19 mouse cellular contexts compared by ENCODE assay signal in genomic region chr11:70216103-70216502, GRCm38 (mm10). TPM values are rescaled to one million over a fixed set of nuclear protein-coding genes. Genes with fewer than 3 reads are reported as not detected.
DNase-seq lines count a peak whose midpoint lies in the region; ATAC-seq and TF ChIP-seq lines count a peak whose summit lies in the region.
"Had no signal": no experiment of that assay in that cellular context is flagged by ENCODE, and none has a peak within 500 bp of the region (broad histone marks: within the 10 kb centered on the region; RNA-seq: fewer than 3 reads in every experiment).

No protein-coding gene starts in this region.

- H3K36me3 ChIP-seq in forebrain, embryonic 11.5 days (ENCODE audit: control insufficient read depth, insufficient read depth, low read length): no peaks in the 10 kb centered on the region
- peaks cover 7% of the 10 kb centered on the region for H3K36me3 ChIP-seq in forebrain, postnatal 0 days (ENCODE audit: insufficient read depth)
- H3K36me3 ChIP-seq in C2C12 (ENCODE audit: control insufficient read depth, insufficient read depth): peaks cover 30% of the 10 kb centered on the region

- H3K9ac ChIP-seq in forebrain, embryonic 11.5 days (ENCODE audit: low read length): no peak overlapping the region
- no peak overlapping the region for H3K9ac ChIP-seq in forebrain, postnatal 0 days
- H3K9ac ChIP-seq: embryonic facial prominence, embryonic 12.5 days had no signal

- H3K9me3 ChIP-seq in forebrain, embryonic 11.5 days (ENCODE audit: control insufficient read depth, low read length): no peaks in the 10 kb centered on the region
- no peaks in the 10 kb centered on the region for H3K9me3 ChIP-seq in forebrain, postnatal 0 days (ENCODE audit: low read length)
- H3K9me3 ChIP-seq: embryonic facial prominence, embryonic 10.5 days; embryonic facial prominence, embryonic 12.5 days; forebrain, embryonic 12.5 days had no signal

- no peak overlapping the region for H3K27ac ChIP-seq in forebrain, embryonic 11.5 days (ENCODE audit: low read depth, low read length)
- no peak overlapping the region for H3K27ac ChIP-seq in forebrain, postnatal 0 days (ENCODE audit: low read depth, low read length)
- H3K27ac ChIP-seq: embryonic facial prominence, embryonic 10.5 days; embryonic facial prominence, embryonic 12.5 days; forebrain, embryonic 12.5 days had no signal

- WGBS in forebrain, embryonic 11.5 days: 52% methylated on average over 3 of the region's 3 CpGs
- 50% methylated on average over 3 of the region's 3 CpGs for WGBS in forebrain, postnatal 0 days

- TF ChIP-seq CTCF in forebrain, postnatal 0 days (IDR thresholded peaks at IDR 0.05; ENCODE audit: low read depth): no peak
- TF ChIP-seq CTCF in C2C12 (IDR thresholded peaks at IDR 0.05; ENCODE audit: control insufficient read depth, insufficient read depth, insufficient read length): no peak

- peaks cover 32% of the 10 kb centered on the region for H3K27me3 ChIP-seq in forebrain, embryonic 11.5 days (ENCODE audit: control insufficient read depth, insufficient read depth, low read length)
- peaks cover 23% of the 10 kb centered on the region for H3K27me3 ChIP-seq in forebrain, postnatal 0 days (ENCODE audit: insufficient read depth, low read length)
- H3K27me3 ChIP-seq in C2C12 (ENCODE audit: control insufficient read depth, insufficient read depth, insufficient read length): no peaks in the 10 kb centered on the region

- H3K79me3 ChIP-seq in C2C12 (ENCODE audit: low read depth): peaks cover 20% of the 10 kb centered on the region

- no peak overlapping the region for H3K4me3 ChIP-seq in forebrain, embryonic 11.5 days (ENCODE audit: low read depth, low read length)
- no peak overlapping the region for H3K4me3 ChIP-seq in forebrain, postnatal 0 days (ENCODE audit: low read depth, low read length)
- peak overlapping the region; percentile 59 for H3K4me3 ChIP-seq in C2C12 (ENCODE audit: insufficient read depth, poor library complexity, severe bottlenecking)
- H3K4me3 ChIP-seq: forebrain, embryonic 12.5 days had no signal

- H3K79me2 ChIP-seq in C2C12 (ENCODE audit: control insufficient read depth, insufficient read depth): peaks cover 74% of the 10 kb centered on the region

- peak overlapping the region; percentile 75 for H3ac ChIP-seq in C2C12 (ENCODE audit: control insufficient read depth, insufficient read length, low read depth)

- H3K4me1 ChIP-seq in forebrain, embryonic 11.5 days (replicated peaks; ENCODE audit: control insufficient read depth, insufficient read depth, low read length): peaks cover 12% of the 10 kb centered on the region
- peaks cover 27% of the 10 kb centered on the region for H3K4me1 ChIP-seq in forebrain, postnatal 0 days (ENCODE audit: insufficient read depth)

- peak; percentile 47 for DNase-seq in cerebellum, adult 11-12 months
- DNase-seq in cerebellum, adult 8-10 months: no peak
- DNase-seq in cerebellum, adult 9-10 months: peak; percentile 55
- peak; percentile 49 for DNase-seq in forebrain, embryonic 11.5 days (ENCODE audit: low spot score)
- no peak for DNase-seq in forebrain, postnatal 0 days
- DNase-seq in layer of hippocampus, postnatal 14 days (ENCODE audit: low spot score in 2 of 2): no peak
- DNase-seq: adrenal gland, adult 2 months; adrenal gland, postnatal 14 days; adrenal gland, postnatal 36 days; B cell, adult 2 months; cerebellum, postnatal 14 days had no signal

- no peak overlapping the region for H3K4me2 ChIP-seq in forebrain, embryonic 11.5 days (ENCODE audit: low read depth, low read length, severe bottlenecking)
- no peak overlapping the region for H3K4me2 ChIP-seq in forebrain, postnatal 0 days (ENCODE audit: low read depth)
- H3K4me2 ChIP-seq: embryonic facial prominence, embryonic 12.5 days; forebrain, embryonic 12.5 days had no signal

- no peak for ATAC-seq in cerebellum, adult (ENCODE audit: insufficient number of reproducible peaks, low FRiP score, low TSS enrichment)
- ATAC-seq in forebrain, embryonic 11.5 days (replicated peaks; ENCODE audit: low FRiP score): no peak
- ATAC-seq in forebrain, postnatal 0 days: no peak
- ATAC-seq: forebrain, embryonic 14.5 days; forebrain, embryonic 16.5 days had no signal

TF ChIP-seq in C2C12, 6 proteins besides CTCF, POLR2A, EP300 and RAD21:
- TF ChIP-seq MYOD1 (IDR thresholded peaks at IDR 0.05; ENCODE audit: control insufficient read depth, insufficient read length, low read depth) (no peak), MAX (IDR thresholded peaks at IDR 0.05) (no peak), MYOG (IDR thresholded peaks at IDR 0.05; ENCODE audit: control insufficient read depth, extremely low read depth, insufficient read length) (no peak), CEBPB (IDR thresholded peaks at IDR 0.05; ENCODE audit: low read depth) (no peak), FOSL1 (IDR thresholded peaks at IDR 0.05; ENCODE audit: insufficient read depth, low read length, poor library complexity, severe bottlenecking) (no peak), USF1 (IDR thresholded peaks at IDR 0.05; ENCODE audit: low read depth) (no peak)

RNA-seq across cellular contexts. Expression of gene Slc16a11, which starts 3.6 kb away (rescaled TPM):
- 0.91 and 1.0 TPM in 2 replicates for polyA plus RNA-seq in forebrain, embryonic 11.5 days (2014; fragmentation: Nextera tagmentation; extraction: Ambion mirVana)
- 11.8 and 19.7 TPM in 2 replicates for total RNA-seq in forebrain, postnatal 0 days (2014; rRNA removed)
- 9.6 and 13.1 TPM in 2 replicates for polyA plus RNA-seq in forebrain, postnatal 0 days (2015; fragmentation: Nextera tagmentation; extraction: Ambion mirVana)
- 145 TPM for polyA plus RNA-seq in C2C12 (2012; fragmentation: generic; extraction: Trizol)
- total RNA-seq in layer of hippocampus, postnatal 14 days (2021): 10 to 100 TPM; 26.1 to 32.9 TPM

RNA-seq across cellular contexts. Expression of gene Slc16a13, which starts 4.8 kb away (rescaled TPM):
- 14.6 and 15.8 TPM in 2 replicates for polyA plus RNA-seq in forebrain, embryonic 11.5 days (2014; fragmentation: Nextera tagmentation; extraction: Ambion mirVana)
- total RNA-seq in forebrain, postnatal 0 days (2014; rRNA removed): 9.8 and 10.9 TPM in 2 replicates
- polyA plus RNA-seq in forebrain, postnatal 0 days (2015; fragmentation: Nextera tagmentation; extraction: Ambion mirVana): 8.2 and 9.6 TPM in 2 replicates
- polyA plus RNA-seq in C2C12 (2012; fragmentation: generic; extraction: Trizol): 22.0 TPM
- 10 to 100 TPM in 1 of 2 experiments, 1 to 10 TPM in 1; 9.3 to 12.6 TPM for total RNA-seq in layer of hippocampus, postnatal 14 days (2021)

RNA-seq across cellular contexts. Expression of gene Bcl6b, which starts 13.5 kb away (rescaled TPM):
- 4.9 and 6.8 TPM in 2 replicates for polyA plus RNA-seq in forebrain, embryonic 11.5 days (2014; fragmentation: Nextera tagmentation; extraction: Ambion mirVana)
- total RNA-seq in forebrain, postnatal 0 days (2014; rRNA removed): 4.2 TPM in 2 replicates
- polyA plus RNA-seq in forebrain, postnatal 0 days (2015; fragmentation: Nextera tagmentation; extraction: Ambion mirVana): 3.8 and 5.3 TPM in 2 replicates
- polyA plus RNA-seq in C2C12 (2012; fragmentation: generic; extraction: Trizol): 9.3 TPM
- 1 to 10 TPM; 2.7 to 2.9 TPM for total RNA-seq in layer of hippocampus, postnatal 14 days (2021)
- total RNA-seq: MEL had no signal

RNA-seq across cellular contexts. Expression of gene 0610010K14Rik, which starts 21.6 kb away (rescaled TPM):
- 202 and 223 TPM in 2 replicates for polyA plus RNA-seq in forebrain, embryonic 11.5 days (2014; fragmentation: Nextera tagmentation; extraction: Ambion mirVana)
- total RNA-seq in forebrain, postnatal 0 days (2014; rRNA removed): 48.7 and 54.1 TPM in 2 replicates
- polyA plus RNA-seq in forebrain, postnatal 0 days (2015; fragmentation: Nextera tagmentation; extraction: Ambion mirVana): 161 and 207 TPM in 2 replicates
- 91.7 TPM for polyA plus RNA-seq in C2C12 (2012; fragmentation: generic; extraction: Trizol)
- total RNA-seq in layer of hippocampus, postnatal 14 days (2021): 10 to 100 TPM; 42.3 to 47.7 TPM

RNA-seq across cellular contexts. Expression of gene Gm21988, which starts 23.5 kb away (rescaled TPM):
- 9.8 and 9.9 TPM in 2 replicates for polyA plus RNA-seq in forebrain, embryonic 11.5 days (2014; fragmentation: Nextera tagmentation; extraction: Ambion mirVana)
- total RNA-seq in forebrain, postnatal 0 days (2014; rRNA removed): 4.9 and 7.4 TPM in 2 replicates
- 16.6 and 19.4 TPM in 2 replicates for polyA plus RNA-seq in forebrain, postnatal 0 days (2015; fragmentation: Nextera tagmentation; extraction: Ambion mirVana)
- 10.8 TPM for polyA plus RNA-seq in C2C12 (2012; fragmentation: generic; extraction: Trizol)
- total RNA-seq in layer of hippocampus, postnatal 14 days (2021): 1 to 10 TPM; 7.2 to 7.9 TPM

Comparison
In these comparisons a context has a peak if more than half of its experiments do, and no peak if none do; other contexts are left out.
1. DNase-seq: peak in cerebellum, adult 11-12 months (single experiment), cerebellum, adult 9-10 months (single experiment) and forebrain, embryonic 11.5 days (single experiment); none in cerebellum, adult 8-10 months (single experiment), forebrain, postnatal 0 days (single experiment) and layer of hippocampus, postnatal 14 days (0 of 2).
2. RNA of gene Slc16a11, which starts 3.6 kb away (polyA plus RNA-seq): 145 TPM in C2C12 (single experiment); 9.6 to 13.1 TPM in forebrain, postnatal 0 days and 0.91 to 1.0 TPM in forebrain, embryonic 11.5 days; every median in the first group is over 10 times any median in the second.